Mouse (Mus musculus) ES-Bruce4 (cell line): ENCODE measurements around the gene Ddx39.

Source experiments
- CTCF ChIP-seq: IDR thresholded peaks from one replicate; pipeline ENCODE4 v1.8.1; 2011; ENCODE audit warnings: low read depth, low read length
- EP300 ChIP-seq: IDR thresholded peaks from 2 replicates; pipeline ENCODE4 v1.6.1; 2011; ENCODE audit warnings: low read depth, low read length; ENCODE audit not compliant: insufficient read depth

- no peak for TF ChIP-seq EP300
- no peak for TF ChIP-seq CTCF
Observed at GRCm38 (mm10) chr8:83757084-83757607, 42.2 kb downstream of the Ddx39 start.
